Mouse (Mus musculus): ENCODE measurements around the gene Fam107b. TPM values are rescaled to one million over a fixed set of nuclear protein-coding genes. Genes with fewer than 3 reads are reported as not detected.

The Fam107b gene
- total and polyA plus RNA-seq, 3 experiments = 3.6 to 34.1 (median 19.4) TPM

GRCm38 (mm10) chr2:3633137-3633536, 62.8 kb downstream of the Fam107b start:
- no peaks in the 10 kb centered on the region for H3K36me3 ChIP-seq (replicated peaks)
- no peaks in the 10 kb centered on the region for H3K9me3 ChIP-seq (replicated peaks)
- no peak overlapping the region for H3K4me3 ChIP-seq (ENCODE audit: low read depth, low read length)
- no peaks in the 10 kb centered on the region for H3K4me1 ChIP-seq (ENCODE audit: insufficient read depth, low read depth, low read length)
- H3K27me3 ChIP-seq (ENCODE audit: insufficient read depth, low read length) = no peaks in the 10 kb centered on the region
- TF ChIP-seq TAL1 (conservative IDR thresholded peaks at IDR 0.05; ENCODE audit: low read depth, low read length) = no peak
- TF ChIP-seq GATA1 (IDR thresholded peaks at IDR 0.05; ENCODE audit: borderline replicate concordance, low read length) = no peak
- no peak for TF ChIP-seq GATA2 (IDR thresholded peaks at IDR 0.05; ENCODE audit: borderline replicate concordance, low read depth, low read length)
- TF ChIP-seq CTCF (IDR thresholded peaks at IDR 0.05; ENCODE audit: low read depth, low read length) = no peak
- TF ChIP-seq POLR2AphosphoS5 (IDR thresholded peaks at IDR 0.05; ENCODE audit: insufficient replicate concordance, low read depth, low read length) = no peak
- DNase-seq (ENCODE audit: low spot score) = no peak
- ATAC-seq (ENCODE audit: extremely low read depth, insufficient number of reproducible peaks, low FRiP score, poor library complexity, severe bottlenecking) = no peak

- Histone ChIP-seq H3K4me3 (ENCODE audit: low read depth, low read length) (no peak overlapping the region), H3K27me3 (ENCODE audit: insufficient read depth, low read length) (no peaks in the 10 kb centered on the region), H3K36me3 (replicated peaks) (no peaks in the 10 kb centered on the region), H3K9me3 (replicated peaks) (no peaks in the 10 kb centered on the region), H3K4me1 (ENCODE audit: insufficient read depth, low read depth, low read length) (no peaks in the 10 kb centered on the region)
- no peak for TF ChIP-seq TAL1 (conservative IDR thresholded peaks at IDR 0.05; ENCODE audit: low read depth, low read length)
- TF ChIP-seq CTCF (IDR thresholded peaks at IDR 0.05; ENCODE audit: low read depth, low read length) = no peak
- no peak for TF ChIP-seq GATA1 (IDR thresholded peaks at IDR 0.05; ENCODE audit: borderline replicate concordance, low read length)
- no peak for TF ChIP-seq GATA2 (IDR thresholded peaks at IDR 0.05; ENCODE audit: borderline replicate concordance, low read depth, low read length)
- no peak for TF ChIP-seq POLR2AphosphoS5 (IDR thresholded peaks at IDR 0.05; ENCODE audit: insufficient replicate concordance, low read depth, low read length)
- DNase-seq (ENCODE audit: low spot score) (no peak), ATAC-seq (ENCODE audit: extremely low read depth, insufficient number of reproducible peaks, low FRiP score, poor library complexity, severe bottlenecking) (no peak)
These were observed 66.5 kb downstream of the Fam107b start for GRCm38 (mm10) chr2:3636771-3637170.

- no peak overlapping the region for H3K4me3 ChIP-seq (ENCODE audit: low read depth, low read length)
- H3K27me3 ChIP-seq (ENCODE audit: insufficient read depth, low read length) = no peaks in the 10 kb centered on the region
- H3K36me3 ChIP-seq (replicated peaks) = no peaks in the 10 kb centered on the region
- TF ChIP-seq GATA1 (IDR thresholded peaks at IDR 0.05; ENCODE audit: borderline replicate concordance, low read length) (no peak), TAL1 (conservative IDR thresholded peaks at IDR 0.05; ENCODE audit: low read depth, low read length) (no peak), POLR2AphosphoS5 (IDR thresholded peaks at IDR 0.05; ENCODE audit: insufficient replicate concordance, low read depth, low read length) (no peak), CTCF (IDR thresholded peaks at IDR 0.05; ENCODE audit: low read depth, low read length) (no peak), GATA2 (IDR thresholded peaks at IDR 0.05; ENCODE audit: borderline replicate concordance, low read depth, low read length) (no peak)
- H3K9me3 ChIP-seq (replicated peaks) = no peaks in the 10 kb centered on the region
- ATAC-seq (ENCODE audit: extremely low read depth, insufficient number of reproducible peaks, low FRiP score, poor library complexity, severe bottlenecking) (no peak), DNase-seq (ENCODE audit: low spot score) (no peak)
- no peaks in the 10 kb centered on the region for H3K4me1 ChIP-seq (ENCODE audit: insufficient read depth, low read depth, low read length)
These were observed 70.9 kb downstream of the Fam107b start for GRCm38 (mm10) chr2:3641001-3641770.

- H3K9me3 ChIP-seq (replicated peaks) = no peaks in the 10 kb centered on the region
- TF ChIP-seq GATA1 (IDR thresholded peaks at IDR 0.05; ENCODE audit: borderline replicate concordance, low read length) = no peak
- TF ChIP-seq CTCF (IDR thresholded peaks at IDR 0.05; ENCODE audit: low read depth, low read length) = no peak
- TF ChIP-seq TAL1 (conservative IDR thresholded peaks at IDR 0.05; ENCODE audit: low read depth, low read length) = no peak
- no peak for TF ChIP-seq GATA2 (IDR thresholded peaks at IDR 0.05; ENCODE audit: borderline replicate concordance, low read depth, low read length)
- TF ChIP-seq POLR2AphosphoS5 (IDR thresholded peaks at IDR 0.05; ENCODE audit: insufficient replicate concordance, low read depth, low read length) = no peak
- no peaks in the 10 kb centered on the region for H3K4me1 ChIP-seq (ENCODE audit: insufficient read depth, low read depth, low read length)
- no peak for DNase-seq (ENCODE audit: low spot score)
- ATAC-seq (ENCODE audit: extremely low read depth, insufficient number of reproducible peaks, low FRiP score, poor library complexity, severe bottlenecking) = no peak
- H3K4me3 ChIP-seq (ENCODE audit: low read depth, low read length) = no peak overlapping the region
- H3K36me3 ChIP-seq (replicated peaks) = no peaks in the 10 kb centered on the region
- no peaks in the 10 kb centered on the region for H3K27me3 ChIP-seq (ENCODE audit: insufficient read depth, low read length)
These were observed 72.7 kb downstream of the Fam107b start for GRCm38 (mm10) chr2:3642949-3643348.

GRCm38 (mm10) chr2:3645741-3646140, 75.5 kb downstream of the Fam107b start:
- no peaks in the 10 kb centered on the region for H3K4me1 ChIP-seq (ENCODE audit: insufficient read depth, low read depth, low read length)
- no peak overlapping the region for H3K4me3 ChIP-seq (ENCODE audit: low read depth, low read length)
- H3K36me3 ChIP-seq (replicated peaks) = no peaks in the 10 kb centered on the region
- H3K27me3 ChIP-seq (ENCODE audit: insufficient read depth, low read length) = peaks cover 3% of the 10 kb centered on the region; the same call in 1 of the 2 replicates
- TF ChIP-seq TAL1 (conservative IDR thresholded peaks at IDR 0.05; ENCODE audit: low read depth, low read length) (no peak), GATA1 (IDR thresholded peaks at IDR 0.05; ENCODE audit: borderline replicate concordance, low read length) (no peak), CTCF (IDR thresholded peaks at IDR 0.05; ENCODE audit: low read depth, low read length) (no peak), POLR2AphosphoS5 (IDR thresholded peaks at IDR 0.05; ENCODE audit: insufficient replicate concordance, low read depth, low read length) (no peak), GATA2 (IDR thresholded peaks at IDR 0.05; ENCODE audit: borderline replicate concordance, low read depth, low read length) (no peak)
- no peak for DNase-seq (ENCODE audit: low spot score)
- no peaks in the 10 kb centered on the region for H3K9me3 ChIP-seq (replicated peaks)
- no peak for ATAC-seq (ENCODE audit: extremely low read depth, insufficient number of reproducible peaks, low FRiP score, poor library complexity, severe bottlenecking)

- H3K36me3 ChIP-seq (replicated peaks) = no peaks in the 10 kb centered on the region
- H3K27me3 ChIP-seq (ENCODE audit: insufficient read depth, low read length) = peaks cover 3% of the 10 kb centered on the region; the same call in 1 of the 2 replicates
- no peak for DNase-seq (ENCODE audit: low spot score)
- no peak overlapping the region for H3K4me3 ChIP-seq (ENCODE audit: low read depth, low read length)
- no peaks in the 10 kb centered on the region for H3K9me3 ChIP-seq (replicated peaks)
- H3K4me1 ChIP-seq (ENCODE audit: insufficient read depth, low read depth, low read length) = no peaks in the 10 kb centered on the region
- ATAC-seq (ENCODE audit: extremely low read depth, insufficient number of reproducible peaks, low FRiP score, poor library complexity, severe bottlenecking) = no peak
- TF ChIP-seq CTCF (IDR thresholded peaks at IDR 0.05; ENCODE audit: low read depth, low read length) (no peak), POLR2AphosphoS5 (IDR thresholded peaks at IDR 0.05; ENCODE audit: insufficient replicate concordance, low read depth, low read length) (no peak)
These were observed 78.9 kb downstream of the Fam107b start for GRCm38 (mm10) chr2:3649171-3649570.
